Mouse (Mus musculus) ES-E14 (cell line): ENCODE results near the gene Nmrk1. TPM values are rescaled to one million over a fixed set of nuclear protein-coding genes. Genes with fewer than 3 reads are reported as not detected.
"Not testable (repeated sequence)": the region's sequence is repeated elsewhere in the genome, so short reads cannot be mapped to it uniquely, and the experiment has no call there.

ENCODE experiments used
- DNase-seq: peaks from one replicate; pipeline ENCODE4 v3.0.0-alpha.2; 2013; ENCODE audit warnings: low read depth, low spot score
- H3K27ac ChIP-seq: 2 replicates; pipeline ENCODE4 v1.5.1; 2012; ENCODE audit warnings: low read depth, mild to moderate bottlenecking, low read length, moderate library complexity, mixed read lengths; ENCODE audit not compliant: poor library complexity, insufficient read depth, severe bottlenecking
- H3K36me3 ChIP-seq: 2 replicates; pipeline ENCODE4 v1.6.1; 2012; ENCODE audit warnings: mild to moderate bottlenecking, low read length, moderate library complexity, mixed read lengths; ENCODE audit not compliant: control insufficient read depth, poor library complexity, insufficient read depth, severe bottlenecking
- H3K4me1 ChIP-seq, 2 experiments: fragments of 150-350 bp in 1 of 2; sonication (generic) in 1 of 2; 2 replicates each; pipeline ENCODE4 v1.6.1; 2012; ENCODE audit warnings: low read length in 2 of 2, mild to moderate bottlenecking in 1 of 2, mixed read lengths in 1 of 2; ENCODE audit not compliant: control insufficient read depth in 2 of 2, insufficient read depth in 2 of 2, poor library complexity in 1 of 2
- H3K4me3 ChIP-seq, 2 experiments: fragments of 150-350 bp in 1 of 2; sonication (generic) in 1 of 2; 2 replicates each; pipeline ENCODE4 v1.5.1; 2012; ENCODE audit warnings: low read length in 2 of 2, low read depth in 1 of 2, mild to moderate bottlenecking in 1 of 2, mixed read lengths in 1 of 2; ENCODE audit not compliant: insufficient read depth in 1 of 2, poor library complexity in 1 of 2, severe bottlenecking in 1 of 2
- H3K9ac ChIP-seq: 2 replicates; pipeline ENCODE4 v1.6.1; 2012; ENCODE audit warnings: low read depth, mild to moderate bottlenecking, low read length, mixed read lengths; ENCODE audit not compliant: poor library complexity, insufficient read depth, severe bottlenecking
- H3K9me3 ChIP-seq: fragments of 150-350 bp; sonication (generic); 2 replicates; pipeline ENCODE4 v1.6.1; 2012; ENCODE audit warnings: low read depth, mild to moderate bottlenecking, low read length; ENCODE audit not compliant: control insufficient read depth, insufficient read depth
- CHD2 ChIP-seq: IDR thresholded peaks from 2 replicates; pipeline ENCODE4 v1.6.1; 2014; ENCODE audit warnings: mild to moderate bottlenecking, low read depth, low read length, inconsistent platforms
- HCFC1 ChIP-seq: IDR thresholded peaks from 2 replicates; pipeline ENCODE4 v1.6.1; 2012; ENCODE audit warnings: low read length, inconsistent platforms, borderline replicate concordance; ENCODE audit not compliant: insufficient read depth
- MAFK ChIP-seq: IDR thresholded peaks from 2 replicates; pipeline ENCODE4 v1.6.1; 2014; ENCODE audit warnings: mild to moderate bottlenecking, low read depth, low read length, inconsistent platforms; ENCODE audit not compliant: insufficient read depth
- ZC3H11A ChIP-seq: IDR thresholded peaks from 2 replicates; pipeline ENCODE4 v1.6.1; 2012; ENCODE audit warnings: low read depth, mild to moderate bottlenecking, inconsistent platforms, low read length, borderline replicate concordance
- ZNF384 ChIP-seq: IDR thresholded peaks from 2 replicates; pipeline ENCODE4 v1.6.1; 2012; ENCODE audit warnings: low read depth, low read length, inconsistent platforms
- in situ Hi-C, 2 experiments: fragments of 600-800 bp; cut with MboI; formaldehyde crosslinking; loops; one replicate each; pipeline ENCODE4 v1.15.1; 2025; ENCODE audit warnings: low sequenced_read_pairs in 2 of 2, inconsistent platforms in 1 of 2; ENCODE audit not compliant: unreplicated experiment in 2 of 2
- total RNA-seq: library from RNA; depleted of rRNA; stranded (reverse); fragments of 300-350 nt; gene quantifications from 2 replicates; pipeline ENCODE4 v1.2.3, GENCODE M21; 2012

Nmrk1 gene
- total RNA-seq, 1 experiment: 6.4 TPM

DNA sequence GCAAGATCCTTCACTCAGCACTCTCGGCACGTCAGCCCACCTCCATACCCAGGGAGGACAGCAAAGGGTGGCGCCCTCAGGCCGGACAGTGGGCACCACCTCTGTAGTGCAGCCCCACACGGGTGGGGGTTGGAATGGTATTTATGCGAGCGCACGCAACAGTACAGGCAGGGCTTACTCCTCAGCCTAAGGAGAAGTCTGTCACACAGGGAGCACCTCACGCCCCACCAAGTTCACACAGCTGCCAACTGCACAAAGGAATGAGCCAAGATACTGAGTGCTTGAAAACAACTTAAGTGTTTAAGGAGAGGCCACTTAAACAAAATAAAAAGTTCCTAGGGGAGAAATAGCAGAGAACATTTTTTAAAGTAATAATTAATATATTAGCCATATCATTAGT lies 44.6 kb upstream of the Nmrk1 start:
- TF ChIP-seq MAFK (no peak), ZNF384 (no peak), ZC3H11A (no peak), CHD2 (no peak), HCFC1 (no peak)
- no peak overlapping the region for H3K4me3 ChIP-seq
- no peak overlapping the region for H3K9ac ChIP-seq
- H3K36me3 ChIP-seq: no peaks in the 10 kb centered on the region; the same call in 1 of the 2 replicates
- H3K9me3 ChIP-seq: no peaks in the 10 kb centered on the region
- DNase-seq: no peak
- in situ Hi-C loops: no loop called here
- 0 out of 4 replicates have a peak, but pooled peaks cover 0 to 4% of the 10 kb centered on the region in 2 experiments for H3K4me1 ChIP-seq
- no peak overlapping the region for H3K27ac ChIP-seq

GRCm38 (mm10) chr19:18588243-18588642 lies 43.5 kb upstream of the Nmrk1 start:
- Histone ChIP-seq H3K36me3 (no peaks in the 10 kb centered on the region; the same call in 1 of the 2 replicates), H3K4me3 (no peak overlapping the region), H3K9ac (no peak overlapping the region), H3K4me1 (0 out of 4 replicates have a peak, but pooled peaks cover 0 to 4% of the 10 kb centered on the region in 2 experiments), H3K27ac (no peak overlapping the region), H3K9me3 (no peaks in the 10 kb centered on the region)
- TF ChIP-seq MAFK (no peak), ZNF384 (no peak), CHD2 (no peak), ZC3H11A (no peak), HCFC1 (no peak)
- DNase-seq: peak; percentile 31
- in situ Hi-C loops: no loop called here

DNA sequence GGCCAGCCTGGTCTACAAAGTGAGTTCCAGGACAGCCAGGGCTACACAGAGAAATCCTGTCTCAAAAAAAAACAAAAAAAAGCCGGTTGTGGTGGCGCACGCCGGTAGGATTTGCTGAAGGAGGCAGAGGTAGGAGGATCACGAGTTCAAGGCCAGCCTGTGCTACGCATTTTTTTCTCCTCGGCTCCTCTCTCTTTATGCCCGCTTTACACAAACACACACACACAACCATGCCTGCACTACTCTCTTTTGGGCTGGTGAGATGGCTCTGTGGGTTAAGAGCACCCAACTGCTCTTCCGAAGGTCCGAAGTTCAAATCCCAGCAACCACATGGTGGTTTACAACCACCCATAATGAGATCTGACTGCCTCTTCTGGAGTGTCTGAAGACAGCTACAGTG lies 42.9 kb upstream of the Nmrk1 start:
- in situ Hi-C loops, H3K36me3 ChIP-seq: not testable (repeated sequence)

GRCm38 (mm10) chr19:18589276-18589675 lies 42.5 kb upstream of the Nmrk1 start:
- TF ChIP-seq HCFC1: no peak
- TF ChIP-seq CHD2: no peak
- TF ChIP-seq ZC3H11A: no peak
- TF ChIP-seq MAFK: no peak
- TF ChIP-seq ZNF384: no peak
- Histone ChIP-seq H3K27ac (no peak overlapping the region), H3K36me3 (no peaks in the 10 kb centered on the region; the same call in 1 of the 2 replicates), H3K4me3 (no peak overlapping the region), H3K9me3 (no peaks in the 10 kb centered on the region), H3K4me1 (0 out of 4 replicates have a peak, but pooled peaks cover 0 to 4% of the 10 kb centered on the region in 2 experiments), H3K9ac (no peak overlapping the region)
- DNase-seq: no peak
- in situ Hi-C loops: no loop called here

More for the DNA sequence above, 42.9 kb upstream of the Nmrk1 start:
- DNase-seq, H3K9me3 ChIP-seq, H3K9ac ChIP-seq, H3K4me3 ChIP-seq, H3K4me1 ChIP-seq, H3K27ac ChIP-seq: not testable (repeated sequence)

DNA sequence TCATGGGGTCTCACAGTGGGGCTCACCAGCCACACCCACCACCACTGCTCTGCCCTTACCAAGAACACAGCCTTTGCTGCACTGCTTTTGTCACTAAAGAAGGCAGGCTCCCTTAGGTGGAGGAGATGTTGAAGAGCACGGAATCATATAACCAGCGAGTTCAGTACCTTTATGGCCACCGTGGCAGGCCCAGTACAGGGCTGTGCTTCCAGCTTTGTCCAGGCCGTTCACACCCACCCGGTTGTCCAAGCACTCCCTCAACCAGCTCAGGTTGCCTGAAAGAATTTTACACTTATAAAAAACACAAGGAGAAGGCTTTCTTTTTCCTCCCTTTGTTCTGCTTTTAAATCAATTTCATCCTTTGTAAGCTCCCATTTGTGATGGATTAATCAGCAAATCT lies 41.5 kb upstream of the Nmrk1 start:
- Histone ChIP-seq H3K4me1 (0 out of 4 replicates have a peak, but pooled peaks cover 0 to 4% of the 10 kb centered on the region in 2 experiments), H3K9ac (no peak overlapping the region), H3K36me3 (no peaks in the 10 kb centered on the region; the same call in 1 of the 2 replicates), H3K9me3 (no peaks in the 10 kb centered on the region), H3K27ac (no peak overlapping the region), H3K4me3 (no peak overlapping the region)
- no peak for DNase-seq
- no peak for TF ChIP-seq ZNF384
- no peak for TF ChIP-seq CHD2
- no peak for TF ChIP-seq ZC3H11A
- no peak for TF ChIP-seq MAFK
- no peak for TF ChIP-seq HCFC1
- in situ Hi-C loops: no loop called here
